Mouse (Mus musculus) embryo, embryonic 9.5 days (tissue): Measurements from ENCODE around the gene Hnf1b.
A peak's percentile ranks its signal among the peaks of the same experiment; 100 is the strongest.

Source experiments
- DNase-seq: peaks from one replicate; pipeline ENCODE4 v3.0.0-alpha.2; 2017; ENCODE audit errors: extremely low spot score

Gene Hnf1b

GRCm38 (mm10) chr11:83896430-83897410, 46.9 kb downstream of the Hnf1b start:
- no peak for DNase-seq

- no peak for DNase-seq
Measured at GRCm38 (mm10) chr11:83897569-83897968, 47.7 kb downstream of the Hnf1b start.

GRCm38 (mm10) chr11:83902812-83903211, 52.9 kb downstream of the Hnf1b start:
- DNase-seq = no peak

GRCm38 (mm10) chr11:83905756-83906155, 55.9 kb downstream of the Hnf1b start:
- DNase-seq = no peak

GRCm38 (mm10) chr11:83908376-83908775, 58.5 kb downstream of the Hnf1b start:
- no peak for DNase-seq

GRCm38 (mm10) chr11:83913824-83914311, 64.0 kb downstream of the Hnf1b start:
- no peak for DNase-seq

- DNase-seq = no peak
Measured at GRCm38 (mm10) chr11:83914501-83914900, 64.6 kb downstream of the Hnf1b start.

GRCm38 (mm10) chr11:83922600-83922999, 72.7 kb downstream of the Hnf1b start:
- no peak for DNase-seq

- DNase-seq = no peak
Measured at GRCm38 (mm10) chr11:83927097-83927496, 77.2 kb downstream of the Hnf1b start.

- DNase-seq = no peak
Measured at GRCm38 (mm10) chr11:83932506-83933106, 82.7 kb downstream of the Hnf1b start.

GRCm38 (mm10) chr11:83933376-83933775, 83.5 kb downstream of the Hnf1b start:
- DNase-seq = no peak

GRCm38 (mm10) chr11:83935986-83936665, 86.3 kb downstream of the Hnf1b start:
- peak; percentile 77 for DNase-seq

GRCm38 (mm10) chr11:83938556-83938955, 88.7 kb downstream of the Hnf1b start:
- no peak for DNase-seq

GRCm38 (mm10) chr11:83941950-83942840, 92.3 kb downstream of the Hnf1b start, which contains the start of gene Ddx52:
Gene Ddx52 (plus strand): TSS chr11:83942062.
- DNase-seq = peak; percentile 87
